Mouse (Mus musculus) forelimb bud, embryonic 11.5 days (tissue): ENCODE measurements at regions not wholly inside any gene's neighbourhood (a gene's known extent, or its start where the extent isn't known, plus 50 kb on each side); places are given as distances from the start of the nearest gene placed in this dataset.

Experiments
- DNase-seq: peaks from one replicate; pipeline ENCODE4 v3.0.0-alpha.2; 2012; ENCODE audit warnings: low read depth, low spot score

- DNase-seq = no peak
Observed at GRCm38 (mm10) chr8:92732229-92732628, 58.1 kb downstream of the Irx6 start.

DNA sequence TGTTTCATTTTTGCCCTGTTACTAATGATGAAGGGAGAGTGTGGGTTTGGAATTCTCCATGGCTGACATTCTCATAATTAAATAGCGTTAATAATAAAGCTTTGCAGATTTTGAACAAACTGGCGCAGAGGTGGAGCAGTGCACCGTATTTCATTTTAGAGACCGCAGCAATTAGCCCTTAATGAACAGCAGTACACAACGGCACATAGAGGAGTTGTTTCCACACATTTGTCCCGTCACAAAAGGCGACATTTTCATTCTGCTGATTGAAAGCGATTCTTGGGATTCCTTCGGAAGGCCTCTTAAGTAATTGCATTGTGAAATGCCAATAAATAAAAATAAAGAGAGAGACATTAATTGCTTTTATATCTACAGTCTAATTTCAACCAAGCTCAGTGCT is 61.6 kb downstream of the Irx6 start:
- DNase-seq = no peak

- no peak for DNase-seq
Observed at GRCm38 (mm10) chr8:92738080-92738479, 64.0 kb downstream of the Irx6 start.

GRCm38 (mm10) chr8:92740286-92740808 is 66.3 kb downstream of the Irx6 start:
- no peak for DNase-seq

GRCm38 (mm10) chr8:92741836-92742235 is 67.7 kb downstream of the Irx6 start:
- no peak for DNase-seq

- no peak for DNase-seq
Observed at GRCm38 (mm10) chr8:92743108-92743507, 69.0 kb downstream of the Irx6 start.

DNA sequence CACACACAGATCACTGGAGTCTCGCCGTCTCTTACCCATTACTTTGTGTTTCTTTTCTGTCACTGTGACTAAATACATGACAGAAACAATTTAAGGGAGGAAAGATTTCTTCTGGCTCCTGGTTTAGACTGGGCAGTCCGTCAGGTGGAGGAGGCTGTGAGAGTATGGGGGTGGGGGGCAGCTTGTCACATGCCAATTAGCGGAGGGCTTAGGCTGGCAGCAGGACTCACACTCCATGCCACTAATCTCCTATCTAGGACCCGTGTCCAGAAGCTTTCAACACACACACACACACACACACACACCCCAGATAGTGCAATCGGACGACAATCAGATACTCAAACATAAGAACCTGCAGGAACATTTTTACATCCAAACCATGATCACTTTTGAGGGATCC is 73.0 kb downstream of the Irx6 start:
- DNase-seq = no peak

- no peak for DNase-seq
Observed at GRCm38 (mm10) chr8:92747951-92748350, 73.9 kb downstream of the Irx6 start.

- no peak for DNase-seq
Observed at GRCm38 (mm10) chr8:92759848-92760247, 67.2 kb upstream of the Mmp2 start.

DNA sequence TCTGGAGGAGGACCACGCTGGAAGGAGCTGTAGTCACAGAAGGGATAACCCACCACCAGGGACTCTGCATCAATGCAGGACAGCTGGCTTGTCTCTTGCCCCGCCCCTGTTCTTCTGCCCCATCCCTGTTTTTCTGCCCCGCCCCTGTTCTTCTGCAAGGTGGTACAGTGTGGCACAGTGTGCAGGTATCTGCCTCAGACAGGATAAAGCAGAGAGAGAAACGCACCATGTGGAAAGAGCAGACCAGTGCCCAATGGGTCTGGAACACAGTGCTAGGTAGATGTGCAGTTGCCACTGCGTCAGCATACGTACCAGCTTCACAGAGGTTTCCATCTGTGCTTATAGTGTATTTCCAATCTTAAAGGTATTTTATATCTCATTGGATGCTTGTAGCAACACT is 66.2 kb upstream of the Mmp2 start:
- no peak for DNase-seq

GRCm38 (mm10) chr8:92761959-92762600 is 65.0 kb upstream of the Mmp2 start:
- peak; percentile 44 for DNase-seq

DNA sequence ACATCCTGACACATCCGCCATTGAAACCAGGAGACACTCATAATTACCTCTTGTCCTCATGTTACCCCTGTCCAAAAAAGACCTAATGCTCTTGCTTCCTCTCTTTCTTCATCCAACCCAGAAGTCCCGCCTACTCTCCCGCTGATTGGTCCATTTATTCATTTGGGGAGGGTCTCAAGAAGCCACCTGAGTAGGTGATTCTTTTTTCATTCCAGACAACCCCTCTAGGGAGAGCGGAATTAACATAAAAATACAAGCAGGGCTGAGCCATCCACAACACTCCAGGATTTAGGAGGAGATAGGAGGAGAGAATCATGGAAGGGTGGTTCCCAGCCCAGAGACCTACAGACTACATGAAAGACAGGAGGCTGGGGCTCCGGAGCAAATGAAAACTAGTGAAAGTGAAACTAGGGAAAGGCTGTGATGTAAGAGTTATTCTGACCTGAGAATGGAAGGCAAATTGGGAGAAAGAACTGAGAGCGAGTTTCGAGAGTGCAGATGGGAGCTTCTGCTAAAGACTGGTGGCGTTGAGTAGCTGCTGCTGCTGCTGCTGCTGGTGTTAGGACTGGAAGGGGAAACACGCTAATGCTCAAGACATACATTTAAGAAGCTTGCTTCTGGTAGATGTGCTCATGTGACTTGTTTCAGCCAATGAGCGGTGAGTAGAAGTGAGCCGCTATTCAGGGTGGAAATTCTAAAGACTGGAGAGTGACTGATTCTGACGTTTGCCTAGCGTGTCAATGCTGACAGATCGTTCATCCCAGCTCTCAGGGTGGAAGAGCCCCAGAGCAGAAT is 55.0 kb upstream of the Mmp2 start:
- DNase-seq = no peak

DNA sequence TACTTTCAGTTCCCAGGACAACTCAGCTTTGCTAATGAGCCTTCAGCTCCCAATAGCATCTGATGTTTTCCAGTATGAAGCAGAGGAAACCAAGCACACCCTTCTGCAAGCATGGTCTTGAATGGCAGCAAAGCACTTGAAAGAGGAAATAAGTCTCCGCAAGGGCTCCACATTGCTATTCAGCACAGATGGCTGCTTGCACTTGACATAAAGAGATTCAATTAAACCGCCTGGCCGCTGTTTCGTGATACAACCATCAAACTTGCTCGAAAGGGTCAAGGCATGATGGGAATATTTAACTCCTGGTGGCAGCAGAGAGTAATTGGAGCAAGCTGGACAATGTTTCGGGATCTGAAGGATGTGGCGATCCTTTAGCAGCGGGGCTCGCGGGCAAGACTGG is 54.3 kb upstream of the Mmp2 start:
- DNase-seq = peak; percentile 31

DNA sequence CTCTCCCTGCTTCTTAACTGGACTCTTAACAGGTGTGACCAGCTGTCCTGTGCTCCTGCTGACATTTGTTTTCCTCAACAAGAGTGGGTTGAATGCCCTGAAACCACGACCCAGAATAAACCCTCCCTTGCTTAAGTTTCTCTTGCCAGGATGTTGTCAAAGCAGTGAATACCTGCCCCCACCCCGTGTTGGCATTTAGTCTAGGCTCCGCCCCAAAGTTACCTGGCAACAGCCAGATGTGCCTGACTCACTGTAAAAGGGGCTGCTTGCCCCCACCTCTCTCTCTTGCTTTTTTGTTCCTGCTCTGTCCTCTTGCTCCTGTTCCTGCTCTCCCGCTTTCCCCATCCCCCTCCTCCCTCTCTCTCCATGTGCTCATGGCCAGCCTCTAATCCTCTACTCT is 51.9 kb upstream of the Mmp2 start:
- DNase-seq = no peak

- DNase-seq = no peak
Observed at GRCm38 (mm10) chr8:92777106-92777505, 50.0 kb upstream of the Mmp2 start.
